Mouse (Mus musculus) embryonic facial prominence, embryonic 13.5 days (tissue): ENCODE data around the gene Eml1. TPM values are rescaled to one million over a fixed set of nuclear protein-coding genes. Genes with fewer than 3 reads are reported as not detected.
A peak's percentile ranks its signal among the peaks of the same experiment; 100 is the strongest.

Experiments
- ATAC-seq: fragments of 200-750 bp; cut with Nextera tagmentation; 2 replicates; pipeline ENCODE4 v1.8.0; 2017; ENCODE audit warnings: low read depth; ENCODE audit not compliant: insufficient number of reproducible peaks, insufficient read depth, low FRiP score, low TSS enrichment
- H3K27ac ChIP-seq: fragments of 300-500 bp; sonication (generic); 2 replicates; pipeline ENCODE4 v1.5.1; 2015; ENCODE audit warnings: moderate library complexity, mild to moderate bottlenecking, inconsistent platforms
- H3K27me3 ChIP-seq: fragments of 300-500 bp; sonication (generic); 2 replicates; pipeline ENCODE4 v1.6.1; 2015; ENCODE audit warnings: mild to moderate bottlenecking, inconsistent platforms
- H3K36me3 ChIP-seq: fragments of 300-500 bp; sonication (generic); 2 replicates; pipeline ENCODE4 v1.6.1; 2015; ENCODE audit warnings: mild to moderate bottlenecking, inconsistent platforms
- H3K4me1 ChIP-seq: fragments of 300-500 bp; sonication (generic); 2 replicates; pipeline ENCODE4 v1.6.1; 2015; ENCODE audit warnings: inconsistent platforms
- H3K4me2 ChIP-seq: fragments of 300-500 bp; sonication (generic); 2 replicates; pipeline ENCODE4 v1.6.1; 2015; ENCODE audit warnings: moderate library complexity, mild to moderate bottlenecking, inconsistent platforms
- H3K4me3 ChIP-seq: fragments of 300-500 bp; sonication (generic); 2 replicates; pipeline ENCODE4 v1.5.1; 2015; ENCODE audit warnings: mild to moderate bottlenecking, inconsistent platforms
- H3K9ac ChIP-seq: fragments of 300-500 bp; sonication (generic); 2 replicates; pipeline ENCODE4 v1.6.1; 2015; ENCODE audit warnings: mild to moderate bottlenecking, inconsistent platforms
- H3K9me3 ChIP-seq: fragments of 300-500 bp; sonication (generic); 2 replicates; pipeline ENCODE4 v1.6.1; 2016; ENCODE audit warnings: inconsistent platforms
- WGBS: fragments of 180-500 bp; shearing (Covaris S2); methylation state at CpG from one replicate; pipeline ENCODE4 v1.1.7; 2015; ENCODE audit warnings: mixed read lengths; 5-methylcytosine and 5-hydroxymethylcytosine counted together
- polyA plus RNA-seq: library from polyadenylated mRNA; unstranded; fragments of >200 nt; fragmentation: Nextera tagmentation; extraction: Ambion mirVana; gene quantifications from 2 replicates; pipeline ENCODE4 v1.2.1, GENCODE M21; 2015

The Eml1 gene
- polyA plus RNA-seq: 45.3 and 46.3 TPM in 2 replicates

DNA sequence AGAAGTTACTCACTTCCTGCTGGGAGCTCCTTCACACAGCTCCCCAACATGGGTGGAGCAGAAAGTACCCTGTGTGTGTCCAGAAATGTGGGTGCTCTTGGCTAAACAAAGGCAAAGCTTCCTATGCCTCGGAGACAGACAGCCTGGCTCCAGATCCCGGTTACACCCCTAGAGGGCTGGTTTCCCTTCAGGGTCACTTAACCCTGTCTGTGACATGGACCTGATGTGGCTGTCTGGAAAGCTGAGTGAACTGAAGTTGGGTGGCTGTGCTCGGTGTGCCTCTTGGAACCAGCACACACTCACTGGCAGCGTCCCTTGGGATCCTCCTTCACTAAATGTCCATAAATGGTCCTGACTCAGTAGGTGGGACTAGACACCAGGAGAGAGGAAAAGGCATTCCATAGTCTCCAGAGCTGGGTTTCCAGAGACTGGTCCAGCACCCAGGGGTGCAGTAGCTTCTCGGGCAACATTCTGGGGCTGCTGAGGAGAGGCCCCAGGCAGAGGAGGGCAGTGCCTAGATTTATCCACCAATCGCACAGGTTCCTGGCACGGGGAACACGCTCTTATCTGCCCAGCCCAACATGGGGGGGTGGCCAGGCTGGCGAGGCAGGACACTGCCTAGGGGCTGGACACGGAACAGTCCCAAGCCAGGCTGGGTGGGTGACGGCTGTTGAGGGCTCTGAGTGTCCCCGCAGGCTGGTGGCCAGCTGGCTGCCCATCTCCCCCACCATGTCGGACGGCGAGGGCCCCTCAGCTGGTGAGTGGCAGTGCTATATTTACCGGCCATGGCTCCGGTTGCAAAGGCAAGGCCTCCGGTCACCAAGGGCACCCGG, at the start of gene Eml1:
Eml1 (plus strand) TSS at position 362 of the 833 bp plus-strand sequence.
- no peak within 1 kb of the TSS for H3K4me2 ChIP-seq
- no peaks in the 10 kb centered on the region for H3K9me3 ChIP-seq
- H3K4me1 ChIP-seq: peaks cover 13% of the 10 kb centered on the region
- WGBS: 71% methylated on average over 19 of the region's 19 CpGs
- H3K27ac ChIP-seq: no peak within 1 kb of the TSS
- no peak; the same call in 1 of the 2 replicates for ATAC-seq
- no peaks in the 10 kb centered on the region for H3K27me3 ChIP-seq
- no peak within 1 kb of the TSS for H3K9ac ChIP-seq
- H3K36me3 ChIP-seq: no peaks in the 10 kb centered on the region
- no peak within 1 kb of the TSS for H3K4me3 ChIP-seq

DNA sequence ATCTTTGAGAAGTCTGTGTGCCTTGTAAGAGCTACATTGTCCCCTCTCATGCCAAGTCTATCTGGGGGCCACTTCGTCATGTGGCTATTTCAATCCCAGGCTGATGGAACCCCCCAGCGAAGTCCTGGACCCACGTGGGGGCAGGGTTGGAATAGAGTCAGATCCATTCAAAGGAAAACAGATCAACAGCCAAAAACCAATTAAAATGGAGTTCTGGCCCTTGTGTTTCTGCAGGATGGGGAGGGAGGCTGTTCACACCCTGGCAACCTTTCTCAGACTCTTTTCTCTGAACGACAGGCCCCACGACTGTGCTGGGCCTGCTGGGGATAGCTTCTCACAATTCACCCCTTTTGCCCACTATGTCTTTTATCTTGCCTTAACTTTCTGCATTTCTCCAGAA, 44.4 kb upstream of the Eml1 start:
- Histone ChIP-seq H3K4me1 (peaks cover 13% of the 10 kb centered on the region), H3K27me3 (peaks cover 64% of the 10 kb centered on the region)

DNA sequence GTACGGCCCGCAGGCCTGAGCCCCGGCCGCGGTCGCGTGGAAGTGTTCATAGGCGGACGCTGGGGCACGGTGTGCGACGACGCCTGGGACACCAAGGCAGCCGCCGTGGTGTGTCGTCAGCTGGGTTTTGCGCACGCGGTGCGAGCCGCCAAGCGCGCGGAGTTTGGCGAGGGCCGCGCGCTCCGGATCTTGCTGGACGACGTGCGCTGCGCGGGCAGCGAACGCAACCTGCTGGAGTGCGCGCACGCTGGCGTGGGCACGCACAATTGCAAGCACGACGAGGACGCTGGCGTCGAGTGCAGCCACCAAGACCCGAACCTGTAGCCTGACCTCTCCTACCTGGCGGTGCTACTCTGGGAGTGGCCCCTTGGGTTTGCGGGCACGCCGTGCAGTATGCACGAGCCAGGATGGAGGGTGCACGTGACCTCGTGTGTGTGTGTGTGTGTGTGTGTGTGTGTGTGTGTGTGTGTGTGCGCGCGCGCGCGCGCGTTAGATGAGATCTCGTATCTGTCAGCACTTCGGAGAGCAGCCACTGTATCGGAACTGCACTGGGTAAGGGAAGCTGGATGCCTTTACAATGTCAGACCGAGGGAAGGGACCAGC, 42.8 kb upstream of the Eml1 start:
- H3K27me3 ChIP-seq: peaks cover 62% of the 10 kb centered on the region
- 3% methylated on average over 66 of the region's 66 CpGs for WGBS
- peaks cover 15% of the 10 kb centered on the region for H3K4me1 ChIP-seq
- peak overlapping the region; percentile 48 for H3K4me3 ChIP-seq
- peak overlapping the region; percentile 82 for H3K4me2 ChIP-seq
- H3K27ac ChIP-seq: no peak overlapping the region
- no peak for ATAC-seq
- H3K9me3 ChIP-seq: no peaks in the 10 kb centered on the region
- H3K36me3 ChIP-seq: no peaks in the 10 kb centered on the region
- peak overlapping the region; percentile 64 for H3K9ac ChIP-seq

More for the DNA sequence above, 44.4 kb upstream of the Eml1 start:
- no peaks in the 10 kb centered on the region for H3K9me3 ChIP-seq
- no peak for ATAC-seq
- H3K4me2 ChIP-seq: no peak overlapping the region
- no peak overlapping the region for H3K9ac ChIP-seq
- H3K27ac ChIP-seq: no peak overlapping the region
- 56% methylated on average over 5 of the region's 5 CpGs for WGBS
- no peak overlapping the region for H3K4me3 ChIP-seq
- H3K36me3 ChIP-seq: no peaks in the 10 kb centered on the region

DNA sequence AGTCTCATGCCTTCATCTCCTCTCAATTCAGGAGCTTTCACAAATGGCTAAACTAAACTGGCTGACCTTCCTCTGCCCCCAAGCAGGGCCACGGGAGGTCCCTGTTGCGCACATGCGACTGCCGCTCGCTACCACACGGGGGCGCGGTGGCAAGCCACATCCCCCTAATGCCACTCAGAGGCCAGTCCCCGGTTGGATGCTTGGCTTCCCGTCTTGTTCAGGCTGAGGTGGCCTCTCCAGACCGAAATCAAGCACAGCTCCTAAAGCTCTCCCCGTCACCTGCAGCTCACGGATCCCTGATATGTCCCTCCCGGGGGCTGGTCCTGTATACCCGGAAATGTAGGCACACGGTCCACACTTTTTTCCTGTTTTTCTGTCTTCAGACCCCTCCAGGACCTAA, 37.7 kb upstream of the Eml1 start:
- H3K27me3 ChIP-seq: peaks cover 68% of the 10 kb centered on the region
- ATAC-seq: no peak
- no peaks in the 10 kb centered on the region for H3K9me3 ChIP-seq
- peak overlapping the region; percentile 68 for H3K4me3 ChIP-seq
- H3K4me2 ChIP-seq: peak overlapping the region; percentile 99
- under 1% methylated on average over 16 of the region's 16 CpGs for WGBS
- no peak overlapping the region for H3K27ac ChIP-seq
- peak overlapping the region; percentile 38; the same call in 1 of the 2 replicates for H3K9ac ChIP-seq
- peaks cover 22% of the 10 kb centered on the region for H3K4me1 ChIP-seq
- no peaks in the 10 kb centered on the region for H3K36me3 ChIP-seq

DNA sequence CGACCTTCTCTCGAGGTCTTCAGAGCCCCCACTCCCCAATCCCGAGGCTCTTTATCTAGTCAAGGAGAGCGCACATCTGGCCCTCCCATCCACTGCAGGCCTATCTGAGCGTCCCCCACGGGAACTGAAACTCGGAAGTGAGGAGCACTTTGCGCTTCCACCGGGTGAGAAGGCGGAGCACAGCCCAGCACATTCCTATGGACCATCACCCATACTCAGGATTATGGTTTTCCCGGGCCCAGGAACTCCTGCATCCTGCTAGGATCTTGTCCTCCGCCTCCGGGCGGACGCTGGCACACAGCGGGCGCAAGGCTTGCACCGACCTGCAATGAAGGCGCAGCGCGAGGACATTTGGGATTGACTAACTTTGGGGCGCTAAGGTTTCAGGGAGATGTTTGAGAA, 37.3 kb upstream of the Eml1 start:
- ATAC-seq: peak; percentile 13; the same call in 1 of the 2 replicates
- peak overlapping the region; percentile 38; the same call in 1 of the 2 replicates for H3K9ac ChIP-seq
- peaks cover 64% of the 10 kb centered on the region for H3K27me3 ChIP-seq
- no peak overlapping the region; the same call in 1 of the 2 replicates for H3K27ac ChIP-seq
- WGBS: 2% methylated on average over 22 of the region's 22 CpGs
- peak overlapping the region; percentile 99 for H3K4me2 ChIP-seq
- peak overlapping the region; percentile 68 for H3K4me3 ChIP-seq
- H3K9me3 ChIP-seq: no peaks in the 10 kb centered on the region
- no peaks in the 10 kb centered on the region for H3K36me3 ChIP-seq
- peaks cover 18% of the 10 kb centered on the region for H3K4me1 ChIP-seq

DNA sequence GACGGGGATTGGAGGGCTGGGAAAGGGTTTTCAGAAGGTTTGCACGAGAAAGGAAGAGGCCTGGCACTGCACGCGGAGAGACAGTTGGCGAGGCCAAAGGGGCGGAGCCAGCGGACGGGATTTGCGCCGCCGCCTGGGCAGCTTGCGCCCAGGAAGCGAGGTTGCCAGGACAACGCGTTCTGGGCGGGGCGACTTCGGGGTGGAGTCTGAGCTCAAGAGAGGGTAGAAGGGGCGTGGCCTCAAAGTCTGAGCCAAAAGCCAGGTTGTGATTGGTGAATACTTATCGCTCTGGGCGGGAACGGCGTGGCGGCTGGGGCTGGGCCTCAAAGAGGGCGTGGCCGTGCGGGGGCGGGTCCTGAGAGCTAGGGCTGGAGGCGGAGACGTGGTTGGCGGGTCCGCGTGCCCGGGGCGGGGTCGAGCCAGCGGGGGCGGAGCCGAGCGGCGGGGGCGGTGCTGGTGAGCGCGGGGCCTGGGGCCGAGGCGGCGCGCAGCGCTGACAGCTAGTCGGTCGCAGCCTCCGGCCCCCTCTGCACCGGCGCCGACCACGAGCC, 36.8 kb upstream of the Eml1 start, which contains the start of gene Cyp46a1:
Cyp46a1 (plus strand) TSS at position 487 of the 551 bp plus-strand sequence.
- H3K36me3 ChIP-seq: no peaks in the 10 kb centered on the region
- no peak within 1 kb of the TSS; the same call in 1 of the 2 replicates for H3K27ac ChIP-seq
- peak; percentile 91 for ATAC-seq
- H3K9ac ChIP-seq: peak within 1 kb of the TSS; percentile 75
- H3K9me3 ChIP-seq: no peaks in the 10 kb centered on the region
- H3K4me3 ChIP-seq: peak within 1 kb of the TSS; percentile 68
- peak within 1 kb of the TSS; percentile 99 for H3K4me2 ChIP-seq
- peaks cover 20% of the 10 kb centered on the region for H3K4me1 ChIP-seq
- WGBS: under 1% methylated on average over 48 of the region's 56 CpGs
- peaks cover 59% of the 10 kb centered on the region for H3K27me3 ChIP-seq

DNA sequence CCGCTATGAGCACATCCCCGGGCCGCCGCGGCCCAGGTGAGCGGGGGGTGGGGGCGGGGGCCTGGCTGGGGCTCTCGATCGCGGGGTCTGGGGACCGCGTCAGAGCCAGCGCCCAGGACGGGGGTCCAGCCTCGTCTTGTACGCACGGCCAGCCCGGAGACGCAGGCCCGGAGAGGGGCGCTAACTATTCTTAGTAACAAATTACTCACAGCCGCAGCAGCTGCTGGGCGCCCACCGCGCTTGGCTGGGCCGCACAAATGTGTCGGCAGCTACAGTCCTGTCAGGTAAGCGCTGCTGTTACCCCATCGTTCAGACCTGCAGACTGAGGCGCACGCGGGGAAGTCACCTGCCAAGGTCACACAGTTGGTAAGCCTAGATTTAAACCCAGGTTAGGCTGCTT, 36.2 kb upstream of the Eml1 start:
- Histone ChIP-seq H3K36me3 (no peaks in the 10 kb centered on the region), H3K9me3 (no peaks in the 10 kb centered on the region), H3K9ac (peak overlapping the region; percentile 75), H3K4me3 (peak overlapping the region; percentile 68), H3K27me3 (peaks cover 53% of the 10 kb centered on the region), H3K4me2 (peak overlapping the region; percentile 99), H3K4me1 (peaks cover 21% of the 10 kb centered on the region), H3K27ac (no peak overlapping the region)
- WGBS: 1% methylated on average over 32 of the region's 32 CpGs
- ATAC-seq: no peak; the same call in 1 of the 2 replicates

DNA sequence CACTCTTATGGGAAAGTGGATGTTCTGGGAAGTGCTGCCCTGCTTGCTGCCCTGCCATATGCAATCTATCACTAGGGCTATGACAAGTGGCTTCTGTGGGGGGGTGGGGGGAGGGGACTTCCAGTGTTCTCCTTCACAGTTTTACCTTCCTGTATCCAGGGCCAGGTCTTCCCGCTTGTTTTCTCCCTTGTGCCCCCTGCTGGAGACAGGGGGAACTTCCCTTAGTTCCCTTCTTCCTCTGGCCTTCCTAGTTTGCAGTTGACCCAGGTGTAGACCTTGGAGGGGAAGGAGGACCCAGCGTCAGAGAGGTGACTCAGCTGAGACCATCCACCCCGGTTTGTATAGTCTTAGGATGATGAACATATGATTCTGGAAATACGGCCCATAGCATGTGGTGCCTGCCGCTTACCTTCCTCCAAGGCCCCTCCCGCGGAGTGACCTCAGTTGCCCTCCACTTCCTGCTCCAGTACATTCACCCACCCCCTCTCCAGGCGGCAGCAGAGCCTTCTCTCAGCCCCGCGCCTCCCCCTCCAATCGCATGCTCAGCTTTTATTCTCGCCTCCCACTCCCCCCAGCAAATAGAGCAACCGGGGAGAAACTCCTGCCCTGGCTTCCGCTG, 32.1 kb upstream of the Eml1 start:
- no peak for ATAC-seq
- no peak overlapping the region for H3K4me2 ChIP-seq
- peaks cover 15% of the 10 kb centered on the region for H3K4me1 ChIP-seq
- H3K27ac ChIP-seq: no peak overlapping the region
- H3K4me3 ChIP-seq: no peak overlapping the region
- 11% methylated on average over 14 of the region's 14 CpGs for WGBS
- H3K9ac ChIP-seq: no peak overlapping the region
- H3K36me3 ChIP-seq: no peaks in the 10 kb centered on the region
- H3K27me3 ChIP-seq: peaks cover 29% of the 10 kb centered on the region
- H3K9me3 ChIP-seq: no peaks in the 10 kb centered on the region

DNA sequence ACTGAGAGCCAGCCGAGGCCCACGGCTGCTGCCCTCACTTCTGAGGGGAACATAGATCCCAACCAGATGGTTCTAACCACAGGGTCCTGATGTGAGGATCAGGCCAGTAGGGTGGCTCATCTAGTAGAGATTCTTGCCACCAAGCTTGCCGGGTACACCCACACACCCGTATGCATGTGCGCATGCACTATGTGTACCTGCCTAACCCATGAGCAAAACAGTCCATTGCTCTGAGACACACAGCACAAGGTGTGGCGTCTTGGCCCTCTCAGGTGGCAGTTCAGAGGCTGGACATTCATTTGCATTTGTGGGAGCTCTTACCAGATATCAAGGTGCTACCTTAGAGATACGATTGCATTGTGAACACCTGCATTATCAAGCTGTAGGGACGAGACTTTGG, 22.6 kb upstream of the Eml1 start:
- ATAC-seq: no peak

DNA sequence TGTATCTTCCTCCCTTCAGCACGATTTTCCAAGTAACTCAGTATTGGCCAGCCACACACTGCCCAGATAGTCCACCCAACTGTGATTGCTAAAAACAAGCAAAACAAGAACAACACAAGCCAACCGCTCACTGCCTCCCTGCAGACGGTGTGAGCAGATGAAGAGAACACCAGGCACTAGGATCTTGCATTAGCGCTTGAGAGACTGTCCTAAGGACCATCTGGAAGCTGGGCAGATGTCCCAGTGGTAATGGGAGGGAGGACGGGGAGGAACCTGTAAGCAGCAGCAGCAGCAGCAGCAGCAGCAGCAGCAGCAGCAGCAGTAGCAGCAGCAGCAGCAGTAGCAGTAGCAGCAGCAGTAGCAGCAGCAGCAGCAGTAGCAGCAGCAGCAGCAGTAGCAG, 21.7 kb upstream of the Eml1 start:
- Histone ChIP-seq H3K9me3 (no peaks in the 10 kb centered on the region), H3K36me3 (no peaks in the 10 kb centered on the region), H3K4me2 (no peak overlapping the region), H3K9ac (no peak overlapping the region), H3K27me3 (peaks cover 46% of the 10 kb centered on the region), H3K4me1 (peaks cover 12% of the 10 kb centered on the region), H3K27ac (no peak overlapping the region), H3K4me3 (no peak overlapping the region)
- WGBS: 69% methylated on average over 5 of the region's 5 CpGs
- no peak for ATAC-seq

More for the DNA sequence above, 22.6 kb upstream of the Eml1 start:
- Histone ChIP-seq H3K9me3 (no peaks in the 10 kb centered on the region), H3K4me2 (no peak overlapping the region), H3K36me3 (no peaks in the 10 kb centered on the region), H3K9ac (no peak overlapping the region), H3K4me3 (no peak overlapping the region), H3K27me3 (peaks cover 37% of the 10 kb centered on the region), H3K4me1 (peaks cover 12% of the 10 kb centered on the region), H3K27ac (no peak overlapping the region)
- WGBS: 77% methylated on average over 8 of the region's 8 CpGs

DNA sequence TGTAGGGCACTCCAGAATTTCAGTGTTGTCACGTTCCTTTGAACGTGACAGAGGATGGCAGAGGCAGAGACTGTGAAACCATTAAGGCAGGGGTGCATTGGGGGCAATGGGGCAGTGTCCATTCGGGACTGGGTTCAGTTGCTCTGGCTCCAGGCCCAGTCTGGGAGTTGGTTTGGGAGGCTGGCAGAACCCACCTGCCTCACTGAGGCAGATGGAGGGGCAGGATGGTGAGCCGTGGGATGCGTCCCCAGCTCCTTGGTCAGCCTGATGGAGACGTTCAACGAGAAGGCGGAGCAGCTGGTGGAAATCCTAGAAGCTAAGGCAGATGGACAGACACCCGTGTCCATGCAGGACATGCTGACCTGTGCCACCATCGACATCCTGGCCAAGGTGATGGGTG, 19.8 kb upstream of the Eml1 start:
- no peak overlapping the region for H3K9ac ChIP-seq
- peaks cover 12% of the 10 kb centered on the region for H3K4me1 ChIP-seq
- H3K27ac ChIP-seq: no peak overlapping the region
- no peak overlapping the region for H3K4me2 ChIP-seq
- WGBS: 84% methylated on average over 10 of the region's 10 CpGs
- peaks cover 52% of the 10 kb centered on the region for H3K27me3 ChIP-seq
- H3K36me3 ChIP-seq: no peaks in the 10 kb centered on the region
- ATAC-seq: no peak
- no peak overlapping the region for H3K4me3 ChIP-seq
- H3K9me3 ChIP-seq: 0 out of 2 replicates have a peak, but pooled peaks cover 2% of the 10 kb centered on the region
